Mouse (Mus musculus): ENCODE measurements around the gene Klc1.

- TF ChIP-seq CTCF (IDR thresholded peaks at IDR 0.05; ENCODE audit: insufficient read depth, low read depth, low read length) (no peak), POLR2A (IDR thresholded peaks at IDR 0.05; ENCODE audit: insufficient read depth, low read depth, low read length) (no peak)
These were observed 16.2 kb downstream of the Klc1 start for GRCm38 (mm10) chr12:111774845-111775244.
